Mouse (Mus musculus) T-helper 17 cell (primary cell): Measurements from ENCODE around the gene Bckdk.

Experiments used
- in situ Hi-C, 2 experiments: fragments of 300-600 bp; cut with MboI, MseI; formaldehyde crosslinking; loops; 1 replicate in 1 of 2; 2 replicates in 1 of 2; pipeline ENCODE4 v1.15.1; 2025; ENCODE audit warnings: high pct_unique_total_duplicates in 2 of 2

The Bckdk gene

GRCm38 (mm10) chr7:127903971-127904796 is at the start of gene Bckdk:
Gene Bckdk (plus strand): TSS chr7:127904082.
- in situ Hi-C loops, result no loop called here

DNA sequence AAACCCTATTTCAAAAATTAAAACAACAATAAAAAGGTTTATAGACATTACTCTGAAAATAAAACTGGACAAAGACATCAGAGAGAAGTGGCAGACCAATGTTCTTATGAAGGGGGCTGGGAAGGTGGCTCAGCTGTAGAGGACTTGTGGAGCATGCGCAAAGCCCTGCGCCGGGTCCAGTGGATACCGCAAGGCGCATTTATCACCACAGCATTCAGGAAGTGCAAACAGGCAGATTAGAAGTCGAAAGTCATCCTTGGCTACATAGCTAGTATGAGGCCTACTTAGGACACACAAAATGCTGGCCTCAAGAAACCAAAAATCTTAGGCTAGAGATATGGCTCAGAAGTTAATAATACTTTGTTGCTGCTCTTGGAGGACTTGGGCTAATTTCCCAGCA is 45.6 kb upstream of the Bckdk start:
- in situ Hi-C loops, result no loop called here

GRCm38 (mm10) chr7:127866434-127866833 is 37.4 kb upstream of the Bckdk start:
- in situ Hi-C loops, result no loop called here

- in situ Hi-C loops, result no loop called here
Measured at GRCm38 (mm10) chr7:127867641-127868040, 36.2 kb upstream of the Bckdk start.

- in situ Hi-C loops, result no loop called here
Measured at GRCm38 (mm10) chr7:127869149-127869810, 34.6 kb upstream of the Bckdk start.

DNA sequence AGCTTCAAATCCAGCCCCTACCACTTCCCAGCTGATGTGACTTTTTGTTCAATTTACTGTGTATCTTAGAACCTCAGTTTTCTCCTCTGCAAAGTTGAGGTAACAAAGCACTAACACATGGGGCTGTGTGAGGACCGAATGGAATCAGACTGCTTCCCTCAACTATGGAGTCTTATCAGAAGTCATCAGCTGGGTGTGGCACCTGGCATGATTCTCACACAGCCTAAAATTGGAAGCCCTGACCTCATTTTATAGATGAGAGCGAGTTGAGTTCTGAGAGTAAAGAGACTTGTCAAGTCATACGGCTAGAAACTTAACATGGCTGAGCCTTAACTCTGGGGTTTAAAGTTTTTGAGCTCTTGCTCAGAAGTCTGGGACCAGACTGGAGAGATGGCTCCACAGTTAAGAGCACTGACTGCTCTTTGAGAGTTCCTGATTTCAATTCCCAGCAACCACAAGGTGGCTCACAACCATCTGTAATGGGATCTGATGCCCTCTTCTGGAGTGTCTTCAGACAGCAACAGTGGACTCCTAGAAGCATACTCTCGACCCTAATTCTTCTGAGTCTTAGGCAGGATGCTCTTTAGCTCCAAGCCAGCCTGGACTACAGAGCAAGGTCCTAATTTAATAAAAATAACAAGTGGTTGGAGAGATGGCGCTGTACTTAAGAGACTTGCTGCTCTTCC is 33.6 kb upstream of the Bckdk start:
- in situ Hi-C loops, result no loop called here

DNA sequence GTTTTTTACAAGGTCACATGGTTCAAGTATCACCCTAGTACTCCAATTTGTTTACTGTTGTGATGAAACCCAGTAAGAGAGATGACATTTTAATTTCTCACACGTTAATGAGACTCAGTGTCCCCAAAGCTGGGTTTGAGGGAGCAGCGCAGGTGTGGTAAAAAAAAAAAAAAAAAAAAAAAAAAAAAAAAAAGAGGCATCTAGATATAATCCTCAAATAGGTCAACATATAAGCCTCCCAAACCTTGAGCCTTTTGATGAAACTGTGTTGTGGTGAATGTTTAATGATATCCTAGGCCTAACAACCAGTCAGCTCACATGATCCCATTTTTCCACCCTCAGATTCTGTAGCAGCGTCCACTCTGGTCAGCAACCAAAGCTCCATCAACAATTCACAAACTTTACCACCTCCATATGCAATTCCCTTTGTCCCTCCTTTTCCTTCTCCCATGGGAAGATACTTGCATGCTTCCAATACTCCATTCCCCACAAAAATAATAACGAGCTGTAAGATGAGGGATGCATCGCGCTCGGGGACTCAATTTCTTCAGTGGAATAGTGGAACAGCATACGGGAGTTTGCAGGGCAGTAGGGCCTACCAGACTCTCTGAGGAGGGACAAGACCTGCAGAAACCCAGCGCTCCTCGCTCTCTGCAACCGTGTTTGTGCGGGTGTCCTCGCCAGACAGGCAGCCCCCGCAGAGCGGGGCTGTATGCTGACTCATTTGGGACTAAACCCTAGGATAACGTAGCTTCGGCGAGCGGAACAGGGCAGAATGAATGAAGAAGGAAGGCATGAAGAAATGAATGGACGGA is 28.9 kb upstream of the Bckdk start:
- in situ Hi-C loops, result no loop called here

DNA sequence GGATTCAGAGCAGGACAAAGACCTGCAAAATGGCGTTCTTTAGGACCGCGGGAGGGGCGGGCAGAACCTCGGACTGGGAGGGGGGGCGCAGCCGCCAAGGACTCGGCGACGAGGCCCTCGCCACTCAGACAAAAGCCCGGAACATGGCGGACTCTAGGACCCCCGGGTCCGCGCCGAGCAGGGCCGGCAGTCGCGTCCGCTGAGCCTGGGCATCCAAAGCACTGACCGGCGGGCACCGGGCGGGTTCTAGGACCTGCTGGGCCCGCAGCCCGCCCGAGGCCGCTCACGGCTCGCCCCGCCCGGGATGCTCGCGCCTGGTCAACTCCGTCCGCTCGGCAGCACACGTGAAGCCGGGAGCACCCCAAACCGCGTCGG is 28.3 kb upstream of the Bckdk start:
- in situ Hi-C loops, result no loop called here

DNA sequence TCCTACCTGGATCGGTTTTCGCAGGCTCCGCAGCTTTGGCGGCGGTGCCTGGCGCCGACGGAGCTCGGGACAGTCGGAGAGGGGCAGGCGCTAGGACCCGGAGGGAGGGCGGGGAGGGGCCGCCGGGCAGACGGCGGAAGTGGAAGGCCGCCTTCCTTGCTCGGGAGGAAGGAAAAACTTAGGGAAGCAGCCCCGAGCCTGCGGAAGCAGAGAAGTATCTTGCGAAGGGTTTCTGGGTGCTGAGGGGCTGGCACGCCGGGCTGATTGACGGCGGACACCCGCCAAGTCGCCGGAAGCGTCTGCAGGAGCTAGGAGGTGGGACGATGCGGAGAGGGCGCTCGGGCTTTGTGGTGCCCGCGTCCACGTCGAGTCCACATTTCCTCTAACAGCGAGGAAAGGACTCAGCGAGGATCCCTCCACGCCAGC is 27.8 kb upstream of the Bckdk start, which contains the start of gene Zfp646:
TSS of gene Zfp646 (plus strand) at position 181 of the 426 bp plus-strand sequence.
- in situ Hi-C loops, result no loop called here

GRCm38 (mm10) chr7:127876467-127877348 is 27.2 kb upstream of the Bckdk start, which contains the start of gene Zfp668:
Gene Zfp668 (minus strand): TSS chr7:127876828.
- in situ Hi-C loops, result no loop called here

GRCm38 (mm10) chr7:127879301-127879700 is 24.6 kb upstream of the Bckdk start:
- in situ Hi-C loops, result no loop called here

DNA sequence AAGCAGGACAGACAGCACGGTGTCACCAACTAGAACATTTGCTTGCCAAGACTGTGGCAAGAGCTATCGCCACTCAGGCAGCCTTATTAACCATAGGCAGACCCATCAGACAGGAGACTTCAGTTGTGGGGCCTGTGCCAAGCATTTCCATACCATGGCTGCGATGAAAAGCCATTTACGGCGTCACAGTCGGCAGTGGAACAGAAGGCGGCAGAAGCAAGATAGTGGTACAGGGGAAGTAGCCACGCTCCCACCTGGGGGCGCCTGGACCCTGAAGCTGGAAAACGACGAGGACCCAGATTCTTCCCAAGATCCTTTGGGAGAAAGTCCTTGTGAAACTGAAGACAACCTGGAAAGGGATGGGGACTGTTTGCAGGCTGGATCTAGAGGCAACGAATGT is 23.5 kb upstream of the Bckdk start:
- in situ Hi-C loops, result no loop called here

- in situ Hi-C loops, result no loop called here
Measured at GRCm38 (mm10) chr7:127885951-127886350, 17.9 kb upstream of the Bckdk start.

GRCm38 (mm10) chr7:127886551-127886950 is 17.3 kb upstream of the Bckdk start:
- in situ Hi-C loops, result no loop called here

- in situ Hi-C loops, result no loop called here
Measured at GRCm38 (mm10) chr7:127887191-127887590, 16.7 kb upstream of the Bckdk start.

DNA sequence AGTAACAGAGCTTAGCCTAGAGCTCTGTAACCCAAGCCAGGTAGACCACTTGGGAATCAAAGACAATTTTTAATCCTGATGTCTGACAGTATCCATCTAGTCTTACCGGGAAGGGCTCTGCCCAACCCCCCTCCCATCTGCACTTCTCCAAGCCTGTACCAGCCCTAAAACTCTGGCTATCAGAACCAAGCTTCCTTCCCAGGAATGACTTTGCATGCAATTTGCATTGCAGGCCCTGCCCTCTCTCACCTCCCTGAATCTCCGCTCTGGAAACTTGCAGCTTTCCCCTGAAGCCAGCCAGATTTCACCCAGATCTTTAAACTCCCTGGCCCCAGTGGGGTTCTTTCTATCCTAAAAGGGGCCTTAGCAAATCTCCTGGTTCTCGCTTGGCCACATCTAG is 16.1 kb upstream of the Bckdk start:
- in situ Hi-C loops, result no loop called here

- in situ Hi-C loops, result no loop called here
Measured at GRCm38 (mm10) chr7:127888821-127889220, 15.1 kb upstream of the Bckdk start.

- in situ Hi-C loops, result no loop called here
Measured at GRCm38 (mm10) chr7:127890798-127891197, 13.1 kb upstream of the Bckdk start, which contains the start of gene Prss53. Gene Prss53 (minus strand): TSS chr7:127890970.

DNA sequence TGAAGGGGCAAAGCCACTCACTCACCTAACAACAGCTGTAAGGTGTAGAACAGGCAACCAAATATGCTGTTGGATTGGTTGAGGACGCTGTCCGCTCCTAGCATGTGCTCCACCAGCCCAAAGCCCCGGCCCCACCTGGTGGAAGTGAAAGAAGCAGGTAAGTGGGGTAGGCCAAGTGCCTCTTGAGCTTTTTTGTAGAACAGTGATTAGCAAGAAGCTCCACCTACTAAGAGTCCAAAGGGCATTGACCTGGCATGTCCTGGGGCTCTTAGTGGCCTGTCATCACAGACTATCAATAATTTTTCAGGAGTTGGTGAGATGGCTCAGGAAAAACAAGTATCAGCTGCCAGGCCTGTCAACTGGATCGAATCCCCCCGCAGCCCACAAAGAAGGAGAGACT is 9.4 kb upstream of the Bckdk start:
- in situ Hi-C loops, result no loop called here

GRCm38 (mm10) chr7:127895442-127895841 is 8.4 kb upstream of the Bckdk start, which contains the start of the genes Gm21974 and Vkorc1:
Gene Gm21974 (minus strand): TSS chr7:127895454.
Gene Vkorc1 (minus strand): TSS chr7:127895617.
- in situ Hi-C loops, result no loop called here
